Mouse (Mus musculus) limb, embryonic 15.5 days (tissue): ENCODE results near the gene Mat2a. TPM values are rescaled to one million over a fixed set of nuclear protein-coding genes. Genes with fewer than 3 reads are reported as not detected.
"Not testable (repeated sequence)": the region's sequence is repeated elsewhere in the genome, so short reads cannot be mapped to it uniquely, and the experiment has no call there.

Experiments used
- ATAC-seq: fragments of 200-750 bp; cut with Nextera tagmentation; 2 replicates; pipeline ENCODE4 v1.8.0; 2017; ENCODE audit warnings: low read depth, moderate TSS enrichment; ENCODE audit not compliant: insufficient number of reproducible peaks, low FRiP score, low TSS enrichment
- H3K27ac ChIP-seq: fragments of 300-500 bp; sonication (generic); 2 replicates; pipeline ENCODE4 v1.5.1; 2015; ENCODE audit warnings: moderate library complexity, mild to moderate bottlenecking, inconsistent platforms
- H3K27me3 ChIP-seq: fragments of 300-500 bp; sonication (generic); 2 replicates; pipeline ENCODE4 v1.6.1; 2015; ENCODE audit warnings: inconsistent platforms
- H3K36me3 ChIP-seq: fragments of 300-500 bp; sonication (generic); 2 replicates; pipeline ENCODE4 v1.6.1; 2015; ENCODE audit warnings: inconsistent platforms
- H3K4me1 ChIP-seq: fragments of 300-500 bp; sonication (generic); 2 replicates; pipeline ENCODE4 v1.6.1; 2015; ENCODE audit warnings: inconsistent platforms
- H3K4me2 ChIP-seq: fragments of 300-500 bp; sonication (generic); 2 replicates; pipeline ENCODE4 v1.6.1; 2015; ENCODE audit warnings: mild to moderate bottlenecking, inconsistent platforms
- H3K4me3 ChIP-seq: fragments of 300-500 bp; sonication (generic); 2 replicates; pipeline ENCODE4 v1.5.1; 2015; ENCODE audit warnings: mild to moderate bottlenecking, inconsistent platforms
- H3K9ac ChIP-seq: fragments of 300-500 bp; sonication (generic); 2 replicates; pipeline ENCODE4 v1.6.1; 2015; ENCODE audit warnings: inconsistent platforms
- H3K9me3 ChIP-seq: fragments of 300-500 bp; sonication (generic); 2 replicates; pipeline ENCODE4 v1.6.1; 2016; ENCODE audit warnings: inconsistent platforms
- WGBS: fragments of 180-500 bp; shearing (Covaris S2); methylation state at CpG from one replicate; pipeline ENCODE4 v1.1.7; 2015; 5-methylcytosine and 5-hydroxymethylcytosine counted together
- polyA plus RNA-seq: library from polyadenylated mRNA; unstranded; fragments of >200 nt; fragmentation: Nextera tagmentation; extraction: Ambion mirVana; gene quantifications from 2 replicates; pipeline ENCODE4 v1.2.1, GENCODE M21; 2015

Mat2a gene
- polyA plus RNA-seq, 1 experiment from 2014 or later = 355 TPM

DNA sequence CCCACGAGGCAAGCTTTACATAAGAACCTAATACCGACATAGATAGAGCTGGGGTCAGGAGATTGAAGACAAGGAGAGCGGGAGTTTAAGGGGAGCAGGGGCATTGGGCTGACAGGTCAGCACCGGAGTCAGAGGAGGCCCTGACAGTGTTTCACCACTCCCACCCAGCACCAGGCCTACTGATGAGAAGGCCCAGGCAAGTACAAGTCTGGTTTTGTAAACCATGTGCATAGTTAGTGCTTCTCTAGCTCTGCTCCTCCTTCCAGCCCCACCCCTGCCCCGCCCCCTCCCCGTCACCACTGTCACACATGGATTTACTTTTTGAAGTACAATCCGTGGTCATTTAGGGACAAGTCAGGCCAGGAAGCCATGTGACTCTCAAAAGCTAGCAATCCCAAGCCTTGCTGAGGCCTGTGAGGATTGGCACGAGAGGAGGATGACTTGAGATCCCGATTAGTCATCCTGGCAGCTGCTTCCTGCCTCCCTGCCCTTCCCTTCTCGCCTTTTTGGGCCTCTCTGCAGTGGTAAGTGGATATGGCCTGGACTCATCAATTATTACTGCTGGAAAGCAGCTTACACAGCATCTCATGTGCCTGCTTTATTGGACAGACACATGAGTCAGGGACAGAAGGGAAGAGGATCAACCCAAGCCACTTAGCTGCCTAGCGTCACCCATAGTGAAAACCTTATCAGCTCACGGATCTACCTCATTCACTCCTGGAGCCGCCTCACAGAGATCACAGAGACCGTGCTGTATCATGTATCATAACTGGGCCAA is 34.1 kb upstream of the Mat2a start:
- H3K4me2 ChIP-seq = no peak overlapping the region
- H3K27ac ChIP-seq = peak overlapping the region; percentile 61
- H3K27me3 ChIP-seq = no peaks in the 10 kb centered on the region
- WGBS = 52% methylated on average over 14 of the region's 14 CpGs
- peak; percentile 81 for ATAC-seq
- H3K4me3 ChIP-seq = no peak overlapping the region
- peaks cover 12% of the 10 kb centered on the region for H3K4me1 ChIP-seq
- H3K9ac ChIP-seq = no peak overlapping the region; the same call in 1 of the 2 replicates
- H3K9me3 ChIP-seq = no peaks in the 10 kb centered on the region
- no peaks in the 10 kb centered on the region for H3K36me3 ChIP-seq

- Histone ChIP-seq H3K4me3 (no peak overlapping the region), H3K4me1 (peaks cover 16% of the 10 kb centered on the region), H3K9me3 (no peaks in the 10 kb centered on the region), H3K36me3 (no peaks in the 10 kb centered on the region), H3K4me2 (no peak overlapping the region), H3K27me3 (no peaks in the 10 kb centered on the region), H3K9ac (no peak overlapping the region), H3K27ac (peak overlapping the region; percentile 77)
- WGBS = 33% methylated on average over 4 of the region's 4 CpGs
- peak; percentile 63 for ATAC-seq
Observed at GRCm38 (mm10) chr6:72466171-72466570, 26.8 kb upstream of the Mat2a start.

- Histone ChIP-seq H3K4me1 (peaks cover 17% of the 10 kb centered on the region), H3K27ac (peak overlapping the region; percentile 77), H3K4me3 (no peak overlapping the region), H3K27me3 (no peaks in the 10 kb centered on the region), H3K9ac (no peak overlapping the region), H3K4me2 (0 out of 2 replicates have a peak overlapping the region, but pooled peaks have one; percentile 10), H3K36me3 (no peaks in the 10 kb centered on the region), H3K9me3 (no peaks in the 10 kb centered on the region)
- 29% methylated on average over 8 of the region's 8 CpGs for WGBS
- ATAC-seq = peak; percentile 80; the same call in 1 of the 2 replicates
Observed at GRCm38 (mm10) chr6:72465361-72466157, 26.2 kb upstream of the Mat2a start.

GRCm38 (mm10) chr6:72462550-72463257 is 23.3 kb upstream of the Mat2a start:
- WGBS = 74% methylated on average over 5 of the region's 5 CpGs

DNA sequence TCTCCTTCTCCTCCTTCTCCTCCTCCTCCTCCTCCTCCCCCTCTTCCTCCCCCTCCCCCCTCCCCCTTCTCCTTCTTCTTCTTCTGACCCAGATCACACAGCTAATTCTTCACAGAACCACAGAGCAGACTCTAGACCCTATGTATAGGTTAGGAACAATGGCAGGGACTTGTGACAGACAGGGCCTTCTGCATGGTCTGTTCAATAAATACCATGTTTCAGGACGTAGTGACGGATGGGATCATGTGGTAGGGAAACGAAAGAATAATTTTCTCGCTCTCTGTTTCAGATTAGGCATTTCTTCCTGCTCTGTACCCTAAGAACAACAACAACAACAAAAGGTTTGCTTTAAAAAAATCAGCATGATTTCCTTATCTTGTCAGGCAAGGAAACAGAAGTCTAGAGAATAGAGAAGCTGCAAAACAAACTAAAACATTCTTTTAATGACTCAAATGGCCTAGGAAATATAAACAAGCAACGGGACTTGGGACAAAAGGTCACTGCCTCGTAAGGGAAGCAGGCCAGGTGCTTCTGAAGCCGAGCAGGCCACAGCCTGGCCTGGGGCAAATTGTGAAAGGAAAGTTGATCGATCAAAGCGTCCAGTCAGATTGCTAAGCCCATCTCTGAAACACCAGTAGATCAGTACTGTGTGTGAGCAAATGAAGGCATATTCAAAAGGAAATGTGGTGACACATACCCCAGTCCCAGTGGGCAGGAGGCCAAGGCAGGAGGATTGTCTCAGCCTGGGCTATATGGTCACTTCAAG is 20.9 kb upstream of the Mat2a start:
- 43% methylated on average over 9 of the region's 9 CpGs for WGBS
- Histone ChIP-seq H3K9me3 (no peaks in the 10 kb centered on the region), H3K4me1 (peaks cover 5% of the 10 kb centered on the region; the same call in 1 of the 2 replicates), H3K9ac (no peak overlapping the region), H3K36me3 (no peaks in the 10 kb centered on the region), H3K4me3 (no peak overlapping the region), H3K27ac (no peak overlapping the region), H3K4me2 (no peak overlapping the region), H3K27me3 (no peaks in the 10 kb centered on the region)
- no peak for ATAC-seq

More at GRCm38 (mm10) chr6:72462550-72463257, 23.3 kb upstream of the Mat2a start:
- ATAC-seq, H3K4me3 ChIP-seq, H3K9me3 ChIP-seq, H3K9ac ChIP-seq, H3K27ac ChIP-seq, H3K27me3 ChIP-seq, H3K36me3 ChIP-seq, H3K4me2 ChIP-seq: not testable (repeated sequence)
- peaks cover 18% of the 10 kb centered on the region for H3K4me1 ChIP-seq

GRCm38 (mm10) chr6:72458921-72459320 is 19.6 kb upstream of the Mat2a start:
- Histone ChIP-seq H3K4me1 (peaks cover 15% of the 10 kb centered on the region), H3K9ac (no peak overlapping the region), H3K27me3 (no peaks in the 10 kb centered on the region), H3K36me3 (no peaks in the 10 kb centered on the region), H3K9me3 (no peaks in the 10 kb centered on the region), H3K4me2 (no peak overlapping the region), H3K4me3 (no peak overlapping the region), H3K27ac (peak overlapping the region; percentile 52)
- WGBS = 40% methylated on average over 5 of the region's 5 CpGs
- ATAC-seq = no peak

GRCm38 (mm10) chr6:72458418-72458817 is 19.1 kb upstream of the Mat2a start:
- H3K27ac ChIP-seq = peak overlapping the region; percentile 52
- 53% methylated on average over 7 of the region's 7 CpGs for WGBS

GRCm38 (mm10) chr6:72456567-72456966 is 17.2 kb upstream of the Mat2a start:
- H3K9me3 ChIP-seq = no peaks in the 10 kb centered on the region
- H3K4me1 ChIP-seq = peaks cover 15% of the 10 kb centered on the region
- H3K4me3 ChIP-seq = no peak overlapping the region
- no peak overlapping the region for H3K27ac ChIP-seq
- H3K36me3 ChIP-seq = no peaks in the 10 kb centered on the region
- H3K27me3 ChIP-seq = no peaks in the 10 kb centered on the region
- H3K9ac ChIP-seq = no peak overlapping the region
- no peak overlapping the region for H3K4me2 ChIP-seq
- ATAC-seq = no peak
- 86% methylated on average over 4 of the region's 4 CpGs for WGBS

More at GRCm38 (mm10) chr6:72458418-72458817, 19.1 kb upstream of the Mat2a start:
- peaks cover 15% of the 10 kb centered on the region for H3K4me1 ChIP-seq
- ATAC-seq = no peak
- no peaks in the 10 kb centered on the region for H3K27me3 ChIP-seq
- no peak overlapping the region for H3K4me3 ChIP-seq
- H3K36me3 ChIP-seq = no peaks in the 10 kb centered on the region
- no peak overlapping the region for H3K9ac ChIP-seq
- no peak overlapping the region for H3K4me2 ChIP-seq
- H3K9me3 ChIP-seq = no peaks in the 10 kb centered on the region

DNA sequence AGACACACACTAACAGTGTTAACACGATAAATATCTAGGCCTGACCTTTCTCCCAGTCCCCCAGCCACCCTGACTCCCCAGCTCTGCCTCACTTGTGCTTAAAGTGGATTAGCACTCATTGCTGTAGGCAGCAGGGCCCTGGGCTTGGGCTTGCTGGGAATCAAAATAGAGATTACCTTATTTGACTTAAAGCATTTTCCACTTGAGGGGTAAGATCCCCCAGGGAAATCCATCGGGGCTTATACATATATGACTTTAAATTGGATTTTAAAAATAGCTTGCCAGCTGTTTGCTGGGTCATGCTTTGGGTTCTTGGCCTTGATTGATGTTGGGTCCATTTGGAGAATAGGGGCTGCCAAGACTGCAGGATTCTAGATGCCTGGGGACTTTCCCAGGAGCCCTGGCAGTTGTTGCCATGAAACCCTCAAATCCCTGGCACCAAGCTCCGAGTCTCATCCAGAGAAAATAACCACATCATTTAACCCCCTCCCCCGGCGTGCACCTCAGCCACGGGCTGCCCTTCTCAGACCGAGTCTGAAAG is 15.5 kb upstream of the Mat2a start:
- Histone ChIP-seq H3K4me2 (no peak overlapping the region), H3K4me3 (no peak overlapping the region), H3K27ac (peak overlapping the region; percentile 33; the same call in 1 of the 2 replicates), H3K9ac (no peak overlapping the region), H3K4me1 (peaks cover 13% of the 10 kb centered on the region), H3K9me3 (no peaks in the 10 kb centered on the region), H3K36me3 (no peaks in the 10 kb centered on the region), H3K27me3 (no peaks in the 10 kb centered on the region)
- ATAC-seq = peak; percentile 52; the same call in 1 of the 2 replicates
- WGBS = 42% methylated on average over 7 of the region's 7 CpGs

- no peaks in the 10 kb centered on the region for H3K27me3 ChIP-seq
- H3K9me3 ChIP-seq = no peaks in the 10 kb centered on the region
- no peak overlapping the region for H3K9ac ChIP-seq
- 45% methylated on average over 7 of the region's 7 CpGs for WGBS
- no peak overlapping the region for H3K4me2 ChIP-seq
- H3K27ac ChIP-seq = peak overlapping the region; percentile 33; the same call in 1 of the 2 replicates
- H3K36me3 ChIP-seq = no peaks in the 10 kb centered on the region
- peaks cover 13% of the 10 kb centered on the region for H3K4me1 ChIP-seq
- ATAC-seq = no peak
- H3K4me3 ChIP-seq = no peak overlapping the region
Observed at GRCm38 (mm10) chr6:72454072-72454746, 14.9 kb upstream of the Mat2a start.
